Mouse (Mus musculus) cerebellum, postnatal 25 days (tissue): ENCODE data around the gene Dgki.

Source experiments
- DNase-seq, 2 experiments: peaks; one replicate each; pipeline ENCODE4 v3.0.0; 2021; ENCODE audit warnings: mixed read lengths in 2 of 2

The Dgki gene

GRCm38 (mm10) chr6:36998942-36999341, 301.0 kb downstream of the Dgki start:
- peak; percentile 77 to 82 for DNase-seq

GRCm38 (mm10) chr6:36994329-36994728, 305.7 kb downstream of the Dgki start:
- no peak for DNase-seq

- DNase-seq: no peak
These were observed 309.8 kb downstream of the Dgki start for GRCm38 (mm10) chr6:36990186-36990585.

GRCm38 (mm10) chr6:36988800-36989199, 311.2 kb downstream of the Dgki start:
- DNase-seq: no peak

GRCm38 (mm10) chr6:36981646-36982045, 318.3 kb downstream of the Dgki start:
- peak in 1 of 2 experiments; percentile 43 for DNase-seq

GRCm38 (mm10) chr6:36980475-36980874, 319.5 kb downstream of the Dgki start:
- no peak for DNase-seq

GRCm38 (mm10) chr6:36978176-36978575, 321.8 kb downstream of the Dgki start:
- DNase-seq: no peak

GRCm38 (mm10) chr6:36973096-36973495, 326.9 kb downstream of the Dgki start:
- no peak for DNase-seq

- DNase-seq: no peak
These were observed 327.5 kb downstream of the Dgki start for GRCm38 (mm10) chr6:36972494-36972893.

GRCm38 (mm10) chr6:36969249-36969885, 330.6 kb downstream of the Dgki start:
- DNase-seq: no peak

- no peak for DNase-seq
These were observed 339.3 kb downstream of the Dgki start for GRCm38 (mm10) chr6:36960658-36961057.

GRCm38 (mm10) chr6:36955293-36955692, 344.7 kb downstream of the Dgki start:
- no peak for DNase-seq

- no peak for DNase-seq
These were observed 349.3 kb downstream of the Dgki start for GRCm38 (mm10) chr6:36950648-36951047.

GRCm38 (mm10) chr6:36947861-36948260, 352.1 kb downstream of the Dgki start:
- DNase-seq: no peak

- DNase-seq: no peak
These were observed 362.5 kb downstream of the Dgki start for GRCm38 (mm10) chr6:36937527-36937926.

GRCm38 (mm10) chr6:36936816-36937215, 363.2 kb downstream of the Dgki start:
- DNase-seq: no peak

- DNase-seq: no peak
These were observed 368.5 kb downstream of the Dgki start for GRCm38 (mm10) chr6:36931473-36931872.

GRCm38 (mm10) chr6:36929781-36930180, 370.2 kb downstream of the Dgki start:
- no peak for DNase-seq

- peak; percentile 60 to 80 for DNase-seq
These were observed 373.5 kb downstream of the Dgki start for GRCm38 (mm10) chr6:36926455-36926854.

- DNase-seq: no peak
These were observed 378.0 kb downstream of the Dgki start for GRCm38 (mm10) chr6:36922006-36922405.

GRCm38 (mm10) chr6:36911586-36911985, 388.4 kb downstream of the Dgki start:
- DNase-seq: peak in 1 of 2 experiments; percentile 33

- DNase-seq: peak in 1 of 2 experiments; percentile 29
These were observed 392.8 kb downstream of the Dgki start for GRCm38 (mm10) chr6:36907191-36907590.

GRCm38 (mm10) chr6:36905965-36906364, 394.0 kb downstream of the Dgki start:
- no peak for DNase-seq

- DNase-seq: no peak
These were observed 395.1 kb downstream of the Dgki start for GRCm38 (mm10) chr6:36904911-36905310.

- peak; percentile 12 to 66 for DNase-seq
These were observed 396.2 kb downstream of the Dgki start for GRCm38 (mm10) chr6:36903821-36904220.
